Comparison of ENCODE assay signal across 8 mouse cellular contexts in genomic region chr6:39344020-39344419, GRCm38 (mm10). TPM values are rescaled to one million over a fixed set of nuclear protein-coding genes. Genes with fewer than 3 reads are reported as not detected.
A peak's percentile ranks its signal among the peaks of the same experiment; 100 is the strongest.
DNase-seq lines count a peak whose midpoint lies in the region; ATAC-seq and TF ChIP-seq lines count a peak whose summit lies in the region.

No protein-coding gene starts in this region.

- peaks cover 1% of the 10 kb centered on the region; the same call in 1 of the 2 replicates for H3K4me1 ChIP-seq in G1E (ENCODE audit: insufficient read depth, low read depth, low read length)
- H3K4me1 ChIP-seq in forebrain, postnatal 0 days (ENCODE audit: insufficient read depth): no peaks in the 10 kb centered on the region
- no peaks in the 10 kb centered on the region for H3K4me1 ChIP-seq in lung, embryonic 16.5 days (replicated peaks; ENCODE audit: control insufficient read depth, insufficient read depth, low read length)

- H3K9ac ChIP-seq in forebrain, postnatal 0 days: no peak overlapping the region
- no peak overlapping the region for H3K9ac ChIP-seq in lung, embryonic 16.5 days (ENCODE audit: low read length)

- peak; percentile 86 for TF ChIP-seq CTCF in G1E (IDR thresholded peaks at IDR 0.05; ENCODE audit: low read depth, low read length)
- peak; percentile 96 for TF ChIP-seq CTCF in forebrain, postnatal 0 days (IDR thresholded peaks at IDR 0.05; ENCODE audit: low read depth)
- peak; percentile 98 for TF ChIP-seq CTCF in layer of hippocampus, adult 2 months (conservative IDR thresholded peaks at IDR 0.05)

- no peaks in the 10 kb centered on the region for H3K27me3 ChIP-seq in G1E (ENCODE audit: insufficient read depth, low read length)
- no peaks in the 10 kb centered on the region for H3K27me3 ChIP-seq in forebrain, postnatal 0 days (ENCODE audit: insufficient read depth, low read length)
- no peaks in the 10 kb centered on the region for H3K27me3 ChIP-seq in lung, embryonic 16.5 days (ENCODE audit: control insufficient read depth, insufficient read depth, low read depth, low read length)

- DNase-seq in G1E (ENCODE audit: low spot score): peak; percentile 25
- DNase-seq in cerebellum, adult 18-20 months: peak; percentile 81 to 91
- DNase-seq in forebrain, postnatal 0 days: peak; percentile 81
- DNase-seq in layer of hippocampus, adult 2 months (ENCODE audit: low spot score in 2 of 2): peak; percentile 71 to 89
- peak; percentile 52 for DNase-seq in ovary, postnatal 10 days (ENCODE audit: low spot score)
- DNase-seq in thymus, postnatal 10 days (ENCODE audit: low spot score in 2 of 2): peak; percentile 52 to 90

- no peak overlapping the region for H3K4me3 ChIP-seq in G1E (ENCODE audit: low read depth, low read length)
- no peak overlapping the region for H3K4me3 ChIP-seq in forebrain, postnatal 0 days (ENCODE audit: low read depth, low read length)
- H3K4me3 ChIP-seq in layer of hippocampus, adult 2 months: no peak overlapping the region
- no peak overlapping the region for H3K4me3 ChIP-seq in lung, embryonic 16.5 days (ENCODE audit: low read length)

- H3K36me3 ChIP-seq in G1E (replicated peaks): peaks cover 73% of the 10 kb centered on the region
- peaks cover 44% of the 10 kb centered on the region for H3K36me3 ChIP-seq in forebrain, postnatal 0 days (ENCODE audit: insufficient read depth)
- peaks cover 13% of the 10 kb centered on the region for H3K36me3 ChIP-seq in lung, embryonic 16.5 days (ENCODE audit: control insufficient read depth, insufficient read depth, low read length)

- H3K4me2 ChIP-seq in forebrain, postnatal 0 days (ENCODE audit: low read depth): no peak overlapping the region
- H3K4me2 ChIP-seq in lung, embryonic 16.5 days (ENCODE audit: low read depth, low read length): no peak overlapping the region

- WGBS in forebrain, postnatal 0 days: 16% methylated on average over 12 of the region's 12 CpGs
- WGBS in lung, embryonic 16.5 days: 18% methylated on average over 12 of the region's 12 CpGs

- ATAC-seq in G1E (ENCODE audit: extremely low read depth, insufficient number of reproducible peaks, low FRiP score, poor library complexity, severe bottlenecking): no peak
- ATAC-seq in forebrain, postnatal 0 days: peak; percentile 82
- peak; percentile 78 to 89; a peak in 3 of 4 replicates for ATAC-seq in hematopoietic stem cell, adult 5-6 weeks (replicated peaks in 1 of 2; ENCODE audit: insufficient read depth in 1 of 2, low FRiP score in 2 of 2, low TSS enrichment in 1 of 2, low read depth in 1 of 2, poor library complexity in 2 of 2, severe bottlenecking in 2 of 2)
- peak; percentile 76 for ATAC-seq in lung, embryonic 16.5 days (ENCODE audit: low read depth)

- no peak overlapping the region for H3K27ac ChIP-seq in forebrain, postnatal 0 days (ENCODE audit: low read depth, low read length)
- no peak overlapping the region for H3K27ac ChIP-seq in layer of hippocampus, adult 2 months
- H3K27ac ChIP-seq in lung, embryonic 16.5 days (ENCODE audit: low read length): no peak overlapping the region

- no peaks in the 10 kb centered on the region for H3K9me3 ChIP-seq in G1E (replicated peaks)
- H3K9me3 ChIP-seq in forebrain, postnatal 0 days (ENCODE audit: low read length): no peaks in the 10 kb centered on the region
- H3K9me3 ChIP-seq in lung, embryonic 16.5 days (ENCODE audit: control insufficient read depth, low read length): no peaks in the 10 kb centered on the region

RNA-seq across cellular contexts. Expression of gene Slc37a3, which starts 33.5 kb away (rescaled TPM):
- total RNA-seq in G1E (2014; fragmentation: Nextera tagmentation): 4.1 and 18.0 TPM in 2 replicates
- total RNA-seq in G1E (2017): 17.9 and 22.4 TPM in 2 replicates
- 1.3 and 2.1 TPM in 2 replicates for polyA plus RNA-seq in G1E (2012)
- 32.0 and 38.5 TPM in 2 replicates for total RNA-seq in forebrain, postnatal 0 days (2014; rRNA removed)
- 44.4 and 58.2 TPM in 2 replicates for polyA plus RNA-seq in forebrain, postnatal 0 days (2015; fragmentation: Nextera tagmentation; extraction: Ambion mirVana)
- 5.0 and 8.9 TPM in 2 replicates for total RNA-seq in hematopoietic stem cell, adult 5-6 weeks (2017)
- 10 to 100 TPM; 67.6 to 75.5 TPM for total RNA-seq in layer of hippocampus, adult 2 months (2021)
- polyA plus RNA-seq in lung, embryonic 16.5 days (2015; fragmentation: Nextera tagmentation; extraction: Ambion mirVana): 37.6 and 40.4 TPM in 2 replicates

RNA-seq across cellular contexts. Expression of gene Rab19, which starts 37.0 kb away (rescaled TPM):
- not detected in 2 replicates for total RNA-seq in G1E (2014; fragmentation: Nextera tagmentation)
- 1.9 and 2.5 TPM in 2 replicates for total RNA-seq in G1E (2017)
- not detected in 2 replicates for polyA plus RNA-seq in G1E (2012)
- not detected in 2 replicates for total RNA-seq in forebrain, postnatal 0 days (2014; rRNA removed)
- polyA plus RNA-seq in forebrain, postnatal 0 days (2015; fragmentation: Nextera tagmentation; extraction: Ambion mirVana): 0.12 and 0.31 TPM in 2 replicates
- total RNA-seq in hematopoietic stem cell, adult 5-6 weeks (2017): 1.9 and 3.9 TPM in 2 replicates
- total RNA-seq in layer of hippocampus, adult 2 months (2021): not detected
- 5.6 and 6.6 TPM in 2 replicates for polyA plus RNA-seq in lung, embryonic 16.5 days (2015; fragmentation: Nextera tagmentation; extraction: Ambion mirVana)

Comparison
In these comparisons a context has a peak if more than half of its experiments do, and no peak if none do; other contexts are left out.
1. DNase-seq: peak in every context shown above with its lines; median percentile 86 in cerebellum, adult 18-20 months; 81 in forebrain, postnatal 0 days; 80 in layer of hippocampus, adult 2 months; 71 in thymus, postnatal 10 days; 52 in ovary, postnatal 10 days; 25 in G1E.